Mouse (Mus musculus) kidney, adult 2 months (tissue): ENCODE data around the gene Lgmn.

Source experiments
- CTCF ChIP-seq: fragments of 200-500 bp; conservative IDR thresholded peaks from 2 replicates; pipeline ENCODE4 v1.5.1; 2011; ENCODE audit warnings: low read depth, mild to moderate bottlenecking, control low read depth, low read length, moderate library complexity, mixed read lengths; ENCODE audit not compliant: insufficient read depth, insufficient read length
- POLR2A ChIP-seq: fragments of 200-500 bp; IDR thresholded peaks from one replicate; pipeline ENCODE4 v1.6.1; 2011; ENCODE audit warnings: low read depth, low read length, control low read depth

- TF ChIP-seq CTCF, result no peak
- TF ChIP-seq POLR2A, result no peak
Measured at GRCm38 (mm10) chr12:102432238-102432637, 7.4 kb downstream of the Lgmn start.
